Mouse (Mus musculus) MEL (cell line): ENCODE data around the gene Haus3. TPM values are rescaled to one million over a fixed set of nuclear protein-coding genes. Genes with fewer than 3 reads are reported as not detected.

Experiments used
- DNase-seq: peaks from one replicate; pipeline ENCODE4 v3.0.0; 2011; ENCODE audit warnings: low read depth, low spot score
- H3K27ac ChIP-seq: 2 replicates; pipeline ENCODE4 v1.5.1; 2012; ENCODE audit warnings: low read depth, mild to moderate bottlenecking, control low read depth, low read length, moderate library complexity; ENCODE audit not compliant: control insufficient read depth
- H3K27me3 ChIP-seq, 2 experiments: fragments of 150-350 bp in 1 of 2; sonication (generic) in 1 of 2; 2 replicates each; pipeline ENCODE4 v1.6.1; 2012; ENCODE audit warnings: low read length in 2 of 2, mild to moderate bottlenecking in 2 of 2, improper control_type of control experiment in 1 of 2, moderate library complexity in 1 of 2; ENCODE audit not compliant: insufficient read depth in 2 of 2, control insufficient read depth in 1 of 2
- H3K36me3 ChIP-seq, 2 experiments: 2 replicates each; pipeline ENCODE4 v1.6.1; 2012 to 2014; ENCODE audit warnings: low read length in 2 of 2, improper control_type of control experiment in 1 of 2, inconsistent platforms in 1 of 2, mild to moderate bottlenecking in 1 of 2; ENCODE audit not compliant: insufficient read depth in 2 of 2, control insufficient read depth in 1 of 2
- H3K4me1 ChIP-seq, 2 experiments: fragments of 150-350 bp in 1 of 2; sonication (generic) in 1 of 2; 2 replicates each; pipeline ENCODE4 v1.6.1; 2012; ENCODE audit warnings: low read length in 2 of 2, improper control_type of control experiment in 1 of 2, mild to moderate bottlenecking in 1 of 2; ENCODE audit not compliant: insufficient read depth in 2 of 2, control insufficient read depth in 1 of 2
- H3K4me3 ChIP-seq, 2 experiments: fragments of 150-350 bp in 1 of 2; sonication (generic) in 1 of 2; 2 replicates each; pipeline ENCODE4 v1.5.1; 2012; ENCODE audit warnings: low read depth in 2 of 2, low read length in 2 of 2, mild to moderate bottlenecking in 2 of 2, moderate library complexity in 2 of 2, control low read depth in 1 of 2, improper control_type of control experiment in 1 of 2; ENCODE audit not compliant: control insufficient read depth in 1 of 2, insufficient read depth in 1 of 2
- H3K79me2 ChIP-seq: 2 replicates; pipeline ENCODE4 v1.6.1; 2012; ENCODE audit warnings: mild to moderate bottlenecking, low read length, moderate library complexity; ENCODE audit not compliant: control insufficient read depth, poor library complexity, insufficient read depth
- H3K9ac ChIP-seq: 2 replicates; pipeline ENCODE4 v1.6.1; 2012; ENCODE audit warnings: low read depth, mild to moderate bottlenecking, control low read depth, low read length, moderate library complexity; ENCODE audit not compliant: control insufficient read depth, poor library complexity, severe bottlenecking
- H3K9me3 ChIP-seq: fragments of 150-350 bp; sonication (generic); replicated peaks from 2 replicates; pipeline ENCODE4 v1.6.1; 2012; ENCODE audit warnings: mild to moderate bottlenecking, low read length, improper control_type of control experiment, moderate library complexity; ENCODE audit not compliant: insufficient read depth
- BHLHE40 ChIP-seq: IDR thresholded peaks from 2 replicates; pipeline ENCODE4 v1.6.1; 2012; ENCODE audit warnings: low read depth, mild to moderate bottlenecking, inconsistent platforms, low read length, improper control_type of control experiment, borderline replicate concordance
- CHD2 ChIP-seq: IDR thresholded peaks from 2 replicates; pipeline ENCODE4 v1.6.1; 2011; ENCODE audit warnings: low read length, improper control_type of control experiment
- ELF1 ChIP-seq: IDR thresholded peaks from 2 replicates; pipeline ENCODE4 v1.6.1; 2014; ENCODE audit warnings: low read depth, mild to moderate bottlenecking, inconsistent platforms, low read length, improper control_type of control experiment, moderate library complexity
- EP300 ChIP-seq, 2 experiments: IDR thresholded peaks; 2 replicates each; pipeline ENCODE4 v1.6.1; 2011; ENCODE audit warnings: improper control_type of control experiment in 2 of 2, low read length in 2 of 2, low read depth in 1 of 2, mild to moderate bottlenecking in 1 of 2
- ETS1 ChIP-seq: IDR thresholded peaks from 2 replicates; pipeline ENCODE4 v1.6.1; 2012; ENCODE audit warnings: low read depth, mild to moderate bottlenecking, inconsistent platforms, low read length, improper control_type of control experiment, moderate library complexity
- GABPA ChIP-seq: IDR thresholded peaks from 2 replicates; pipeline ENCODE4 v1.6.1; 2012; ENCODE audit warnings: low read depth, mild to moderate bottlenecking, inconsistent platforms, low read length, improper control_type of control experiment, moderate library complexity
- GATA1 ChIP-seq: IDR thresholded peaks from 2 replicates; pipeline ENCODE4 v1.6.1; 2011; ENCODE audit warnings: low read depth, low read length, improper control_type of control experiment
- HCFC1 ChIP-seq: IDR thresholded peaks from 2 replicates; pipeline ENCODE4 v1.6.1; 2012; ENCODE audit warnings: low read depth, mild to moderate bottlenecking, inconsistent platforms, low read length, improper control_type of control experiment, moderate library complexity
- KAT2A ChIP-seq: conservative IDR thresholded peaks from 2 replicates; pipeline ENCODE4 v1.6.1; 2012; ENCODE audit warnings: low read depth, low read length, improper control_type of control experiment, inconsistent platforms
- MAFK ChIP-seq: IDR thresholded peaks from 2 replicates; pipeline ENCODE4 v1.6.1; 2011; ENCODE audit warnings: low read depth, mild to moderate bottlenecking, low read length, improper control_type of control experiment, borderline replicate concordance
- MAX ChIP-seq: IDR thresholded peaks from 2 replicates; pipeline ENCODE4 v1.6.1; 2011; ENCODE audit warnings: low read length, improper control_type of control experiment
- MXI1 ChIP-seq: IDR thresholded peaks from 2 replicates; pipeline ENCODE4 v1.6.1; 2011; ENCODE audit warnings: mild to moderate bottlenecking, low read depth, low read length, improper control_type of control experiment
- MYC ChIP-seq: IDR thresholded peaks from 2 replicates; pipeline ENCODE4 v1.6.1; 2011; ENCODE audit warnings: low read depth, mild to moderate bottlenecking, low read length, improper control_type of control experiment, moderate library complexity
- NELFE ChIP-seq: IDR thresholded peaks from 2 replicates; pipeline ENCODE4 v1.6.1; 2011; ENCODE audit warnings: low read depth, low read length, improper control_type of control experiment
- NRF1 ChIP-seq: IDR thresholded peaks from 2 replicates; pipeline ENCODE4 v1.6.1; 2014; ENCODE audit warnings: low read depth, mild to moderate bottlenecking, inconsistent platforms, low read length, improper control_type of control experiment, moderate library complexity; ENCODE audit not compliant: poor library complexity, insufficient read depth, severe bottlenecking
- RCOR1 ChIP-seq: IDR thresholded peaks from 2 replicates; pipeline ENCODE4 v1.6.1; 2012; ENCODE audit warnings: low read depth, mild to moderate bottlenecking, inconsistent platforms, low read length, improper control_type of control experiment
- SIN3A ChIP-seq: IDR thresholded peaks from 2 replicates; pipeline ENCODE4 v1.6.1; 2012; ENCODE audit warnings: low read length, improper control_type of control experiment, inconsistent platforms
- SMC3 ChIP-seq: IDR thresholded peaks from 2 replicates; pipeline ENCODE4 v1.6.1; 2011; ENCODE audit warnings: low read depth, low read length, improper control_type of control experiment
- TAL1 ChIP-seq: IDR thresholded peaks from 2 replicates; pipeline ENCODE4 v1.6.1; 2012; ENCODE audit warnings: mild to moderate bottlenecking, inconsistent platforms, low read length, moderate library complexity, mixed read lengths
- TBP ChIP-seq: IDR thresholded peaks from 2 replicates; pipeline ENCODE4 v1.8.0; 2011; ENCODE audit warnings: low read depth, low read length, improper control_type of control experiment
- TCF12 ChIP-seq: IDR thresholded peaks from 2 replicates; pipeline ENCODE4 v1.6.1; 2014; ENCODE audit warnings: low read depth, mild to moderate bottlenecking, inconsistent platforms, low read length, improper control_type of control experiment, moderate library complexity
- UBTF ChIP-seq: IDR thresholded peaks from 2 replicates; pipeline ENCODE4 v1.6.1; 2012; ENCODE audit warnings: low read depth, mild to moderate bottlenecking, inconsistent platforms, low read length, improper control_type of control experiment, moderate library complexity, borderline replicate concordance; ENCODE audit not compliant: insufficient read depth
- USF2 ChIP-seq, 2 experiments: IDR thresholded peaks; 2 replicates each; pipeline ENCODE4 v1.6.1; 2011 to 2012; ENCODE audit warnings: improper control_type of control experiment in 2 of 2, low read length in 2 of 2, borderline replicate concordance in 1 of 2, inconsistent platforms in 1 of 2, low read depth in 1 of 2, mild to moderate bottlenecking in 1 of 2; ENCODE audit not compliant: insufficient read depth in 1 of 2
- ZC3H11A ChIP-seq: IDR thresholded peaks from 2 replicates; pipeline ENCODE4 v1.6.1; 2012; ENCODE audit warnings: low read depth, mild to moderate bottlenecking, inconsistent platforms, low read length, improper control_type of control experiment
- ZKSCAN1 ChIP-seq: IDR thresholded peaks from 2 replicates; pipeline ENCODE4 v1.6.1; 2012; ENCODE audit warnings: low read depth, mild to moderate bottlenecking, inconsistent platforms, low read length, improper control_type of control experiment, moderate library complexity
- polyA plus RNA-seq, 2 experiments: library from polyadenylated mRNA; stranded (reverse) in 1 of 2; unstranded in 1 of 2; fragments of >175 nt in 1 of 2; fragments of >200 nt in 1 of 2; gene quantifications; 2 replicates each; pipeline versions ENCODE4 v1.2.1 to v1.2.4; 2012; ENCODE audit warnings: low replicate concordance in 2 of 2, low read depth in 1 of 2; ENCODE audit not compliant: insufficient read length in 2 of 2, insufficient read depth in 1 of 2, missing spikeins in 1 of 2
- total RNA-seq: library from RNA; depleted of rRNA; stranded (reverse); fragments of 300-350 nt; gene quantifications from 2 replicates; pipeline ENCODE4 v1.2.3, GENCODE M21; 2012

Gene Haus3
- total and polyA plus RNA-seq, 3 experiments, result 52.6 to 184 (median 54.0) TPM

DNA sequence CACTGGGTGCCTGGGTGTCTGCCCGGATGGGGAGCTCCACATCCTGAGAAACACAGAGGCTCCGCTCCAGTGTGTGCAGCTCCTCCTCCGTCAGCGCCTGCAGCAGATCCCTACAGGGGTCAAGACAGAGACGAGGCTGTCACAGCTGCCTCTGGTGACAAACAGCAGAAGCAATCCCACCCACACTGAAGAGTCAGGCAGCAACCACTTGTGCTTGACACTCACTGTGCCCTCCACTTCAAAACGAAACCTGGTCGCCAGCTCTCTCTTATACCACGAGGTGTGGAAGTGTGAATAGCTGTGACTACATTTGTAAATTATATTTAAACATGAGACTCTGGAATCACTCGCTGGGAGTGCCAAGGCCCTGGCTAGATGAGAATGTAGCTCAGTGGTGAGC is 48.4 kb upstream of the Haus3 start:
- H3K27me3 ChIP-seq, result peaks cover 15 to 23% of the 10 kb centered on the region in 2 experiments
- TF ChIP-seq SMC3, result no peak
- no peak for TF ChIP-seq NELFE
- TF ChIP-seq TBP, result no peak
- no peak for TF ChIP-seq GATA1
- no peak for TF ChIP-seq ZC3H11A
- TF ChIP-seq NRF1, result no peak
- no peak for TF ChIP-seq MAX
- TF ChIP-seq HCFC1, result no peak
- no peak for TF ChIP-seq MYC
- TF ChIP-seq RCOR1, result no peak
- TF ChIP-seq GABPA, result no peak
- no peak for TF ChIP-seq TAL1
- no peak for TF ChIP-seq SIN3A
- no peak for TF ChIP-seq KAT2A
- TF ChIP-seq USF2 (IDR thresholded peaks at IDR 0.05; ENCODE audit: borderline replicate concordance in 1 of 2, insufficient read depth in 1 of 2, low read depth in 1 of 2, low read length in 2 of 2), result no peak
- no peak for TF ChIP-seq UBTF
- TF ChIP-seq BHLHE40, result no peak
- no peak for TF ChIP-seq ELF1
- no peak for TF ChIP-seq CHD2
- TF ChIP-seq MAFK, result no peak
- DNase-seq, result no peak
- H3K27ac ChIP-seq, result no peak overlapping the region
- H3K36me3 ChIP-seq, result no peaks in the 10 kb centered on the region
- no peak overlapping the region for H3K4me3 ChIP-seq
- no peaks in the 10 kb centered on the region for H3K79me2 ChIP-seq
- H3K9ac ChIP-seq, result no peak overlapping the region
- no peaks in the 10 kb centered on the region for H3K4me1 ChIP-seq
- no peaks in the 10 kb centered on the region for H3K9me3 ChIP-seq

DNA sequence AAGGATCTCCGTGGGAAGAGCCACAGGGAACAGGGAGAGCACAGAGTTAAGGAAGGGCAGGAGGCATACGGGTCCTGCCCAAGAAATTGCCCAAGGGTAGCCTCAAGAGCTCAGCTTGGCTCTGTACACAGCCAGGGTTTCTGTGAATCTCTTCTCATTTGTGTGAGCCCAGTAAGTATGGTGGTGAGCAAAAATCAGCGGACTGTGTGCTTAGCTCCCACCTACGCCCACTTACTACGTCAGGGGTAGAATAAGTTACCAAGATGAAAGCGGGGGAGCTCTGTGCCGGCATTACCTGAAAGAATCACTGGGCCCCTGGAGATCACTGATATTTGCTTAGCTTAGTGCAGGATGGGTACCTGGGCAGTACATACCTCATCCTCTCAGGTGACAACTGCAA is 46.7 kb upstream of the Haus3 start:
- Histone ChIP-seq H3K4me1 (no peaks in the 10 kb centered on the region), H3K9ac (no peak overlapping the region), H3K27me3 (peaks cover 12 to 13% of the 10 kb centered on the region in 2 experiments), H3K79me2 (no peaks in the 10 kb centered on the region), H3K27ac (no peak overlapping the region), H3K9me3 (no peaks in the 10 kb centered on the region), H3K36me3 (no peaks in the 10 kb centered on the region), H3K4me3 (no peak overlapping the region)
- TF ChIP-seq TAL1 (no peak), MXI1 (no peak), MAX (no peak), ETS1 (no peak), ZKSCAN1 (no peak), EP300 (IDR thresholded peaks at IDR 0.05; ENCODE audit: low read depth in 1 of 2, low read length in 2 of 2) (no peak), TCF12 (no peak)
- no peak for DNase-seq
